Mouse (Mus musculus) mature B cell (primary cell): ENCODE results near the gene Clip2.

Experiments used
- in situ Hi-C: fragments of 300-500 bp; cut with MboI; formaldehyde crosslinking; loops from 2 replicates; pipeline ENCODE4 v1.14.3; 2019

Clip2 gene

DNA sequence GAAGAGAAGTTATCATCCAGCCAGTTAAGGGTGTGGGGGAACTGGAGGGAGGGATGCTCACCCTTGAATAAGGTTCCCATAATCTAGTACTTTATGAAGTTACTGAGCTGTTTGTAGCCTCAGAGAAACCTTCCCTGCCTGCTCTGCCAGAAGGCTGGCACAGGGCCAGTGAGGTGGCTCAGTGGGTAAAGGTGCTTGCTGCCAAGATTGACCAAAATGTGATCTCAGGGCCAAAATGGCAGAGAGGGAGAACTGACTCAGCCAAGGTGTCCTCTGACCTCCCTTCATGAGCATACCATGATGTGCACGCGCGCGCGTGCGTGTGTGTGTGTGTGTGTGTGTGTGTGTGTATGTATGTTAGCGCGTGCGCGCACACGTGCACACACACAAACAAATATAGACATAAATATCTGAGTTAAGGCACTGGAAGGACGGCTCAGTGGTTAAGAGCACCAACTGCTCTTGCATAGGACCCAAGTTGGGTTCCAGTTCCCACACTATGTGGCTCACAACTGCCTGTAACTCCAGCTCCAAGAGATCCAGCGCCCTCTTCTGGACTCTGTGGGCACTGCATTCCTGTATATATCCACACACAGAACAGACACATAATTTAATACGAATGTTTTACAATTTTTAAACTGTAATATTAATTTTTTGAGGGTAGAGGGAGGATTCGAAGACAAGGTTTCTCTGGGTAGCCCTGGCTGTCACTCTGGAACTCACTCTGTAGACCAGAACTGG, 26.1 kb downstream of the Clip2 start:
- in situ Hi-C loops: no loop called here

DNA sequence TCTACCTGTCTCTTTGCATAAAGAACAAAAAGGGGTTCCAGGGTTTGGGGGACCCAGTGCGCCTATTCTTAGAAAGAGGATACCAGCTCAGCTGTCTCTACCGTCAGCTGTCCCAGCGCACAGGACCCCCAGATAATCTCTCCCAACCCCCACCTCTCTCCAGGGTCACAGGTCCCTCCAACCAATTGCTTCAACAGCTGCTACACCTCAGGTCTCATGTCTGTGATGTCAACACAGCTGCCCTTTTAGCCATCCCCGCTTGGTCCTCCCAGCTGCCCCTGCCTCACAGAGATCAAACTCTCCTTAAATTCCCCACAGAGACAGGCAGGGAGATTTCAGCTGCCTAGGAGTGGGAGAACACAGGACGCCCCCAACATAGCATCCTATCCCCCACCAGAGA, 28.5 kb downstream of the Clip2 start:
- in situ Hi-C loops: loop anchor here (25.0 kb wide), 1 partner anchor 89 kb away; the partner anchor contains the start of gene Lat2

DNA sequence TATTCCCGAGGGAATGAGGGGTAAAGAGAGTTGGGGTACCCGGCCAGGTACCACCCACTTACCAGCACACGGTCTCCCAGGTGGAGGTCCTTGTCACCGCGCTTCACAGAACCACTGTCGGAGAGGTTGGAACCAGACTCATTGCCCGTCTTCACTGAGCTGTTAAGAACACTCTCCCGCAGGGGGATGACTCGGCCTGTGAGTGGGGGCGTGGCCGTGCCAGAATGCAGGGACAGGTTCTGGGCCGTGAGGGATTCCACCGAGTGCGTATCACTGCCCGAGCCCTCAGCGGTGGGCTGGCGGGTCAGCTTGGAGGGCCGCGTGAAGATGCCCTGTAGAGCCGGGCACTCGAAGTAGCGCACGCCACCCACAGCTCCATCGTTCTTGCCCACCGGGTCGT, 29.7 kb downstream of the Clip2 start:
- in situ Hi-C loops: loop anchor here (25.0 kb wide), 1 partner anchor 90 kb away; the partner anchor contains the start of gene Lat2

DNA sequence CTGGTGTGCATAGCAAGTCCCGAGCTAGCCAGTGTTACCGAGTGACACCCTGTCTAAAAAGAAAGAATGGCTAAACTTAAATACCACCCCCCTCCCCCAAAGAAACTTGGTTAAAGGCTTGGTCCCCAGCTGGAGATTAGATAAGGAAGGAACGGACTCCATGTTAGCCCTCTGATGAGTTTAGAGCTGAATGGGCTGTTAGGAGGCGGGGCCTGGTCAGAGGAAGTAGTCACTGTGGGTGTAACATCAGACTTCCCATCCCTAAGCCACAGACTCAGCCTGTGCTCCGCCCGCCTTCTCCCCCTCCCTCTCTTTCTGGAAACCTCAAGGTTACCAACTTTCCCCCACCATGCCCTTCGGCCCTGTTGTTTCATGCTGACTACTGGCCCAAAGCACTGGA, 30.4 kb downstream of the Clip2 start:
- in situ Hi-C loops: loop anchor here (25.0 kb wide), 1 partner anchor 90 kb away; the partner anchor contains the start of gene Lat2

DNA sequence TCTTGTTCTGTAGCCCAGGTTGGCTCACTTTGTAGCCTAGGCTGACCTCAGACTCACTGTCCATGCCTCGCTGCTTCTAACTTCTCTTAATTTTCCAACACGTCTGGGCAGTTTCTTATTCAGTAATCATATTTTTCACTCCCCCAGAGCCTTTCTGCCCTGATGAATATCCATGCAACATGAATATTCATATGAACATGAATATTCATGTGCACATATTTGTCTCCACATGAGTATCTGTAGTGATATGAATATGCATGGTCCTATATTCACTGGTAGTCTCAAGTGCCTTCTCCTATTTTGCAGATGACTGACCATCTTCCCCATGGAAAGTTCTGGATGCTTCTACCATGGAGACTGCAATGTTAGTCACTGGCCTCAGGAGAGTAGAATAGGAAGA, 31.1 kb downstream of the Clip2 start:
- in situ Hi-C loops: loop anchor here (25.0 kb wide), 1 partner anchor 91 kb away; the partner anchor contains the start of gene Lat2

DNA sequence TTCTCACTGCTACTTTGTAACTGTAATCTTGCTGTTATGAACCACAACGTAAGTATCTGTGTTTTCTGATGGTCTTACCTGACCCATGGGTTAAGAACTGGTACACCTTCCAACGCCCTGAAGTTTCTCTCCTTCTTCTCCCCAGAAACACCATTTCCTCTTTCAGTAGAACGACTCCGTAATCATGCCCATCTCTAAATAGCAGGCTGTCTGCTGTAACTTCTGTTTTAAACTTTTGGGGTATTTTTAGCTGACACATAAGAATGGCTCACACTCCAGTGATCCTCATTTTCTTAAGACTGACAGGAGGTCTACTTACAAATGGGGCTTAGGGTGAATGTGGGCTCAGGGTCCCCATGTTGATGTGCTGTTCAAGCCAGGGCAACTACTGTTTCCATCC, 32.1 kb downstream of the Clip2 start:
- in situ Hi-C loops: loop anchor here (25.0 kb wide), 1 partner anchor 92 kb away; the partner anchor contains the start of gene Lat2

DNA sequence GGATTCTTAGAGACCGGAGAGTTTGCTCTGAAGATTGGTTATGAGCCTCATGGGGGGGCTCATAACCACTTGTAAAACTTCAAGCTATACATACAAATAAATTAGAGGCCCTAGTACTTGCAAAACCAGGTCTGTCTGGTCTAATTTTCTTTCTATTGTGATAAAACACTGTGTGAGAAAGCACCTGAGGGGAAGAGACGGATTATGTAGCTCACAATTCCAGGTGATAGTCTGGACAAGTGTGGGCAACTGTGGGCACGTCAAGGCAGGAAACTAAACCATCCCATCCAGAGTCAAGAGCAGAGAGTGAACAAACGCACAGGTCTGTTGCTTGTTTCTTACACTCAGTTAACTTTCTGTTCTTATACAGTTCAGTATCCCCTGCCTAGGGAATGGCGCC, 32.8 kb downstream of the Clip2 start:
- in situ Hi-C loops: loop anchor here (25.0 kb wide), 1 partner anchor 93 kb away; the partner anchor contains the start of gene Lat2

DNA sequence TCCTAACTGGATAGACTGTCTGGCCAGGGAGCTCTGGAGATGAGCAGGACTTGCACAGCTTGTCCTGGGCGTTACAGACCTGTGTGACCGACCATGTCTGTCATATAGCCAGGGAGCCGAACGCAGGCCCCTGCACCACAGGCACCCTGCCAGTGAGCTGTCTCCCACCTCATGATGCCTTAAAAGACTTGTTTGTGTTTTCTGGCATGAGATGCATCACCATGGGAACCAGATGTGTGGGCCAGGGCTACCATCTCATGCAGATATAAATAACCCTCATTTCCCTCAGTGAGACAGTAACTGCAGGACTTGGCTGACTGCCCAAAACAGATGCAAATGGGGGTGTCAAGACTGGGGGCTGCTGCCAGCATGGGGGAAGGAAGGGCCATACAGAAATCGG, 40.1 kb downstream of the Clip2 start:
- in situ Hi-C loops: loop anchor here (25.0 kb wide), 1 partner anchor 100 kb away; the partner anchor contains the start of gene Lat2

DNA sequence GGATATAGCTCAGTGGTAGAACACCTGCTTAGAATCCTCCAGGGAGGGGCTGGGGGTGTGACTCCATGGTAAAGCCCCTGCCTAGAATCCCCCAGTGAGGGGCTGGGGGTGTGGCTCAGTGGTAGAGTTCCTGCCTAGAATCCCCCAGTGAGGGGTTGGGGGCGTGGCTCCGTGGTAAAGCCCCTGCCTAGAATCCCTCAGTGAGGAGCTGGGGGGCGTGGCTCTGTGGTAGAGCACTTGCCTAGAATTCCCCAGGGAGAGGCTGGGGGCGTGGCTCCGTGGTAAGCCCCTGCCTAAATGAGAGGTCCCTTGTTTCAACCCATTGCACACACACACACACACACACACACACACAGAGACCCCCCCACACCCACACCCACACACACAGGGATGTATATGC, 42.0 kb downstream of the Clip2 start:
- in situ Hi-C loops: loop anchor here (25.0 kb wide), 1 partner anchor 102 kb away; the partner anchor contains the start of gene Lat2

DNA sequence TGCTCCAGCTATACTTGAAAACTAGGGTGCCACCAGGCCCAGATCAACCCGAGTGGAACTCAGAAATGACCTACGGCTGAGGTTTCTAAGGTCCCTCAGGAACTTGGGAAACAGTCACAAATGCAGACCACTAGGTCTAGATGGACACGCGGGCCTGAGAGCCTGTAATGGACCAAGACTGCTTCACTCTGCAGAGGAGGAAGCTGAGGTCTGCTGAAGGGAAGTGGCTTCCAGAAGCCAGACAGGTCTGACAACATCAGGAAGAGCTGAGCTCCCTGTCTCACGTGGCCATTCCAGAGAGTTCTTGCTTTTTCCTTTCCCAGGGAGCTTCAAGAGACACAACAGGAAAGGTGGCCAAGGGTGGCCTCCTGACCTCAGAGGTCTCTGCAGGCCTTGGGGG, 43.3 kb downstream of the Clip2 start:
- in situ Hi-C loops: loop anchor here (5.0 to 25.0 kb wide), 2 partner anchors 103 to 198 kb away; partner anchors contain the start of gene Lat2

DNA sequence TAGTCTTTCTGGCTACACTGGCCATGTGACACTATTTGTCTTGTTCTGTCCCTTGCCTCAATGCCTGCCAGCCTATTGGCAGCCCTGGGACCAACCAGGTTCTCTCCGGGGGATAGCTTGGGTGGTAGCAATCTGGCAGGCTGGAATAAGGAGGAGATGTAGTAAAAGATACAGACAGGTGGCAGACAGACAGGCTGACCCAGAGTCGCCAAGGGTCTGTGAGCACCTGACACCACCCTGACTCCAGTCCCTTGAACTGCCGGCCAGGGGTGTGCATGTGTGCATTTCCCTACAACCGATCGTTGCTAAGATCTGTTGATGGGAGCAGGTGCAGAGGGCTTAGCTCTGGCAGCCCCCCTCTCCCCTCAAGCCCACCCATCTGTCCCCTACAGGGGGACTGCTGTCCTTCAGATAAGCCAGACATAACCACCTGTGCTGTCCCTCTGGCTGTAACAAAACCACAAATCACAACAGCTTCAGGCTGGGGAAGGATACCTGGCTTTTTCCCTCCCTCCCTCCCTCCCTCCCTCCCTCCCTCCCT, 44.3 kb downstream of the Clip2 start:
- in situ Hi-C loops: loop anchor here (5.0 to 25.0 kb wide), 2 partner anchors 104 to 199 kb away; partner anchors contain the start of gene Lat2

DNA sequence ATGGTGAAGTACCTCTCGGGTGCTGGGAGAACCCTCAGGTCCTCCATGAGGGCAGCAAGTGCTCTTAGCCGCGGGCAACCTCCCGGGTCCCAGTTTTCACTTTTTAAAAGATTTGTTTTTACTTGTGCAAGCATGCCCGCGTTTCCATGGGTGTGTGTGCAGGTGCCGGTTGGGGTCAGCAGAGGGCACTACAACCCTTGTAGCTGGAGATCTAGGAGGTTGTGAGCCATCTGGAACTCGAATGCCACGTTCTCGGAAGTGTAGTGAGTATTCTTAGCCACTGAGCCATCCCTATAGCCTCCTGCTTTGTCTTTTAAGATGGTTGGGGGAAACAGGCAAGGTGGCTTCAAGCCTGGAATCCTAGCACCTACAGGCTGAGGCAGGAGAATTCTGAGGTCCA, 44.9 kb downstream of the Clip2 start:
- in situ Hi-C loops: loop anchor here (5.0 to 25.0 kb wide), 2 partner anchors 105 to 200 kb away; partner anchors contain the start of gene Lat2

DNA sequence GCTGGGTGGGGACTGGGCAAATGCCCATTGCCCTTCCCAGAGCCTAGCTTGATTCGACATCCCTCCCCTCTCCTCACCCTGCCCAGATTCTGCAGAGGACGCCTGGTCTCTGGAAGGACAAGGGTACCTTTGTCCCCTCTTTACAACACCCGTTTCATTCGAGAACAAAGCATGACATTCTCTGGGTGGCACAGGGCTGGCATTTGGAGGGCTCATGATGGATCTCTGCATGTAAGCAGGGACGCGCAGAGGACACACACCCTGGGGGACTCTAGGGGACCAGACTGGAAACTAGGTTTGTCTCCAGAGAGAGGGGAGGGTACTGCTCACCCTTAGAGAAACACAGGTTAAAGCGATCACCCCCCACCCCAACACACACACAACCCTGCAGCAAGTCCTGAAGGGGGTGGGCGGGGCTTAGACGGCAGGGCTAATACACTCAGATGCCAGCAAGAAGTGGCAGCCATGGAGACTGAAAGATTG, 46.4 kb downstream of the Clip2 start:
- in situ Hi-C loops: loop anchor here (5.0 to 25.0 kb wide), 2 partner anchors 106 to 201 kb away; partner anchors contain the start of gene Lat2

DNA sequence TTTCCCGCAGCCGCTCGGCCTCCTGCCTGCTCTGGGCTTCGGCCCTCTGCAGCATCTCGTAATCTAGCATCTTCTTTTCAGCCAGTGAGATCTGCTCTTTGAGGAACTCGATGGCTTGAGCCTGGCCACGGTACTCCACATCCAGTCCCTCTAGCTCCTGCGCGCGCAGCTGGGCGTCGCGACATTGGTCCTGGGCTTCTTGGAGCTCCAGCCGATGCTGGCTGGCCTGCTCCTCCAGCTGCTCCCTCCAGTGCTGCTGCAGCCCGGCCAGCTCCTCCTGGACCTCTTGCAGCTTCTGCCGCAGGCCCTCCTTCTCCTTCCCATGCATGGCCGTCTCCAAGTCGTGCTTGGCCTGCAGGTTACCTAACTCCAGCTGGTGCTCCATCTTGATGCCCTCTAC, 49.6 kb downstream of the Clip2 start:
- in situ Hi-C loops: loop anchor here (25.0 kb wide), 1 partner anchor 110 kb away; the partner anchor contains the start of gene Lat2

DNA sequence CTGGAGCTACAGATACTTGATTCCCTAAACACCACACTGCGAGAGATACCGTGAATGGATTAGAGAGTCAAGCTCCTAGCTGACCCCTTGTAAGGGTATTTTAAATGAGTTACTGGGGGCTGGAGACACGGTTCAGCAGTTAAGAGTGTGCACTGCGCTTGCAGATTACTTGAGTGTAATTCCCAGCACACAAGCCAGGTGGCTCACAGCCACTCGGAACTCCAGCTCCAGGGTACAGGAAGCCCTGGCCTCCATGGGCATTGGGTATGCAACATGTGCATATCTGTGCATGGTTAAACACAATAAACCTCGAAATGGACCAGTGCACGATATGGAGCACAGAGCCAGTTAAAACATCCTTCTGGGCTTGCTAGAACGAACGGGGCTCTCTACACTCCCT, 50.8 kb downstream of the Clip2 start:
- in situ Hi-C loops: loop anchor here (25.0 kb wide), 1 partner anchor 111 kb away; the partner anchor contains the start of gene Lat2

DNA sequence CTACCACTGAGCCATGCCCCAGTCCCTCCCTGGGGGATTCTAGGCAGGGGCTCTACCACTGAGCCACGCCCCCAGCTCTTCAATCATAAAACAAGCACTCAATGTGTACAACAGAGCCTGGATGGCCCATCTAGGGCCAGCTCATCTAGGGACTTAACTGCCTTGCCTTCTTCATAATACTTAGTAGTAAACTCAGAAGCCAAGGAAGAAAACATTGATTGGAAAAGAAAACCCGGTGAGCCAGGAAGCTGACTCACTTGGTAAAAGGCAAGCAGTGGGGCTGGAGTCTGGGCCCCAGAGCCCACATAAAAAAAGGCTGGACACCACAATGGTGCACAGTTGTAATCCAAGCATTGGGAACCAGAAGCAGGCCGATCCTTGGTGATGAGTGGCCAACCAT, 51.6 kb downstream of the Clip2 start:
- in situ Hi-C loops: loop anchor here (25.0 kb wide), 1 partner anchor 112 kb away; the partner anchor contains the start of gene Lat2

DNA sequence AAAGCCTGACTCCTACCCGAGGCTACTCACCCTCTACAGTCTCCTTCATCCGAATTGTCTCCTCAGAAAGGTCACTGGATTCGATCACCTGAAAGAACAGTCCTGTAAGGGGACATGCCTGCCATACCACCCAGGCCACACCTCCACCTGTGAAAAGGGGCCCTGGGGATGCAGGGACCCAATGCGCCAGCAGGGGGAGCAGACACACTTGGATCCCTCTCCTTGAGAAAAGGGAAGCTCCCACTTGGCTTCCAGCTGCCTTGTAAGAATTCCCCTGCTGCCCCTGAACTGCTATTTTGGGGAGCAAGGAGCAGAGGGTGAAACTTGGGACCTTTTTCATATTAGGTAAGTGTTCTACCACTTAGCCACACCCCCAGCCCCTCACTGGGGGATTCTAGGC, 52.2 kb downstream of the Clip2 start:
- in situ Hi-C loops: loop anchor here (25.0 kb wide), 1 partner anchor 112 kb away; the partner anchor contains the start of gene Lat2

DNA sequence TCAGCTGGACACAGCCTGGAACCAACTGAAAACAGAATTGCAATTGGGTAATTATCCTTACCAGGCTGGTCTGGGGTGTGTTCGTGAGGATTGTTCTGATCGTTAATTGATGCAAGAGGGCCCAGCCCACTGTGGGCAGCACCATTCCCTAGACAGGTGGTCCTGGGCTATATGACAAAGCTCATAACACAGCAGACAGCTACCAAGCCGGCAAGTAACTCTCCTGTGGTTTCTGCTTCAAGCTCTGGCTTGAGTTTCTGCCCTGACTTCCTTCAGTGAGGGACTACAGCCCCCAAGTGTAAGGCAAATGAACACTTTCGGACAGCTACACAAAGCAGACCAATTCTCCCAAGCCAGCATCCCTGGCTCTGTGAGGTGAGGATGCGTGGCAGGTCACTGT, 55.2 kb downstream of the Clip2 start:
- in situ Hi-C loops: loop anchor here (10.0 kb wide), 1 partner anchor 312 kb away; the partner anchor contains the start of gene Gtf2ird2

DNA sequence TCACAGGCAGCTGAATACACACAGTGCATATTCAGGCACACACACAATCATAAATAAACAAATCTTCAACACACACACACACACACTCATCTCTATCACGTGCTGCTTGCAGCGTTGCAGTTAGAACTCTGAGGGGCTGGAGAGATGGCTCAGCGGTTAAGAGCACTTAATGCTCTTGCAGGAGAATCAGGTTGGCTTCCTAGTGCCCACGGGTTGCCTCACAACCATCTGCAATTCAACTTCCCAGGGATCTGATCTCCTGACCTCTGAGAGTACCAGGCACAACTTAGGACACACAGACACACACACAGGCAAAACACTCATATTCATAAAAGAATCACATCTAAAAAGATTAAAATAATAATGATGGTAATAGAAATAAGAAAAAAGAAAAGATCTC, 56.4 kb downstream of the Clip2 start:
- in situ Hi-C loops: loop anchor here (10.0 kb wide), 1 partner anchor 311 kb away; the partner anchor contains the start of gene Gtf2ird2

DNA sequence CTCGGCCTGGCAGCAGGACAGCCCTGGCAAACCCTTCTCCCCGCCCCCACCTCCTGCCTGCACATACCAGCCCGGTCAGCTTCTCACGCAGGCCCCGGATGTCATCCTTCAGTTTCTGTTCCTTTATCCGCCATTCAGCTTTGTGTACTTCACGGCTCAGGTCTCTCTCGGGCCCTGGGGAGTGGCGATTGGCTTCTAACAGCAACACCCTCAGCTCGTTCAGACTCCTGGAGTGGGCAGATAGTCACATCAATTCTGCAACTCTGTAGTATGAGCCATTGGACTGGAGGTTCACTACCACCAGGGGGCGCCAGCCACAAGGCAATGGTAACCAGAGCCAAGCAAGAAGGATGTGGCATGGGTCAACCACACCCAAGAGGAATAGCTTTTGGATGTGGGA, 58.1 kb downstream of the Clip2 start:
- in situ Hi-C loops: loop anchor here (10.0 kb wide), 1 partner anchor 309 kb away; the partner anchor contains the start of gene Gtf2ird2

DNA sequence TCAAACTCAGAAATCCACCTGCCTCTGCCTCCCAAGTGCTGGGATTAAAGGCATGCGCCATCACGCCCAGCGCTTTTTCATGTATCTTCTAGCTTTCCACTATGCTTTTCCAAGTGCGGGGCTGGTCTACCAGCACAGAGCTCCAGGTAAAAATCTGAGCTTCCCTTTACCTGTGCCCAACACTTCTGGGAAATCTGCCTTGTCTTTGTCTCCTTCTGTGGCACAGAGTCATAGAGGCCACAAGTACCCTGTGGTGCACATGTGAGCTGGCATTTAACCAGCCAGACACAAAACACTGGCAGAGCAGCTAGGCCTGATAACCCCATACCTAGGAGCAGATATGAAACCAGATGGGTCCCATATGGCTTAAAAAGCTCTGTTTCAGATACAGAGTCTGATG, 59.3 kb downstream of the Clip2 start:
- in situ Hi-C loops: loop anchor here (10.0 kb wide), 1 partner anchor 308 kb away; the partner anchor contains the start of gene Gtf2ird2
